Mouse (Mus musculus): Measurements from ENCODE around the gene Prss44.

- TF ChIP-seq CTCF (IDR thresholded peaks at IDR 0.05; ENCODE audit: insufficient read depth, low read depth, low read length) (no peak), POLR2A (IDR thresholded peaks at IDR 0.05; ENCODE audit: insufficient read depth, low read depth, low read length) (no peak)
These were observed 25.6 kb upstream of the Prss44 start for GRCm38 (mm10) chr9:110788169-110788568.

Data from olfactory bulb, adult 2 months (tissue).